Mouse (Mus musculus) T-helper 2 cell (primary cell): ENCODE measurements around the gene Bbs7.

Source experiments
- in situ Hi-C: fragments of 300-600 bp; cut with MboI, MseI; formaldehyde crosslinking; loops from one replicate; pipeline ENCODE4 v1.15.1; 2025; ENCODE audit warnings: high pct_unique_total_duplicates

Bbs7 gene

GRCm38 (mm10) chr3:36551851-36552384 is 61.4 kb downstream of the Bbs7 start:
- in situ Hi-C loops, result no loop called here

- in situ Hi-C loops, result no loop called here
Measured at GRCm38 (mm10) chr3:36551343-36551742, 61.9 kb downstream of the Bbs7 start.

GRCm38 (mm10) chr3:36544961-36545360 is 68.3 kb downstream of the Bbs7 start:
- in situ Hi-C loops, result no loop called here

- in situ Hi-C loops, result no loop called here
Measured at GRCm38 (mm10) chr3:36541399-36541798, 71.9 kb downstream of the Bbs7 start.

GRCm38 (mm10) chr3:36540756-36541155 is 72.5 kb downstream of the Bbs7 start:
- in situ Hi-C loops, result no loop called here

GRCm38 (mm10) chr3:36537701-36538470 is 75.4 kb downstream of the Bbs7 start:
- in situ Hi-C loops, result no loop called here

- in situ Hi-C loops, result no loop called here
Measured at GRCm38 (mm10) chr3:36536041-36536440, 77.2 kb downstream of the Bbs7 start.

- in situ Hi-C loops, result no loop called here
Measured at GRCm38 (mm10) chr3:36533201-36533672, 80.0 kb downstream of the Bbs7 start.

- in situ Hi-C loops, result no loop called here
Measured at GRCm38 (mm10) chr3:36532738-36533137, 80.5 kb downstream of the Bbs7 start.

GRCm38 (mm10) chr3:36531979-36532542 is 81.2 kb downstream of the Bbs7 start:
- in situ Hi-C loops, result no loop called here

- in situ Hi-C loops, result no loop called here
Measured at GRCm38 (mm10) chr3:36531242-36531641, 82.0 kb downstream of the Bbs7 start.

- in situ Hi-C loops, result no loop called here
Measured at GRCm38 (mm10) chr3:36530781-36531180, 82.5 kb downstream of the Bbs7 start.

- in situ Hi-C loops, result no loop called here
Measured at GRCm38 (mm10) chr3:36530345-36530744, 82.9 kb downstream of the Bbs7 start.

- in situ Hi-C loops, result no loop called here
Measured at GRCm38 (mm10) chr3:36524466-36524865, 88.8 kb downstream of the Bbs7 start.
